Mouse (Mus musculus): ENCODE measurements around the gene Armc10. TPM values are rescaled to one million over a fixed set of nuclear protein-coding genes. Genes with fewer than 3 reads are reported as not detected.
A peak's percentile ranks its signal among the peaks of the same experiment; 100 is the strongest.

The Armc10 gene
- polyA plus RNA-seq, 1 experiment from 2014 or later, result 7.4 TPM

DNA sequence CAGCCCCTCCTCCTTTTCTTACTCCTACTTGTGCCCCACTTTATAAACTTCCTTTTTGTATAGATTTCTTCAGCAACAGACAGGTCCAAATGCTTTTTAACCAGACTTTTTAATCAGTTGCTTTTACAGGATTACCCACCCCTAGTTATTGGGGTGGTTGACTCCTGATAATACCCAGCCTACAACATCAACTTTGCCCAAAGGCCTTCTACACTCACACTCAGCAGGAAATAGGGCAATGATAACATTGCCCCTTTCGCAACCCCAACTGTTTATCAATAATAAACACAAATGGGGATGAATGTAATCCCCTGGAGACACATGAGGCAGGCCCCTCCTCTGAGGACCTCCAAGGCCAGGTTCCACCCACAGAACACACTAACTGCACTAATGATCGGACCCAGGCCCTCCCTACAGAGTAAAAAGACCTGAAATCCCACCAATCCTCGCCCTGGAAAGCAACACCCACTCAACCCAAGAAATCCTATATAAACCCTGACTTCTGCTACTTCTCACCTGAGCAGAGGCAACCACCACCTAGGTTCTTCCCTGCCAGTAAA lies 29.1 kb upstream of the Armc10 start:
- Histone ChIP-seq H3K4me1 (ENCODE audit: insufficient read depth) (no peaks in the 10 kb centered on the region), H3K27me3 (ENCODE audit: insufficient read depth, low read length) (no peaks in the 10 kb centered on the region), H3K36me3 (replicated peaks; ENCODE audit: insufficient read depth, low read length) (no peaks in the 10 kb centered on the region), H3K9me3 (ENCODE audit: low read length) (no peaks in the 10 kb centered on the region), H3K27ac (ENCODE audit: low read depth) (no peak overlapping the region), H3K4me2 (ENCODE audit: low read depth, low read length) (no peak overlapping the region), H3K4me3 (ENCODE audit: low read depth, low read length) (no peak overlapping the region), H3K9ac (replicated peaks) (no peak overlapping the region)
- 54% methylated on average over 3 of the region's 3 CpGs for WGBS (ENCODE audit: insufficient replicate concordance)
- TF ChIP-seq CTCF (IDR thresholded peaks at IDR 0.05; ENCODE audit: low read depth), result no peak
- no peak for TF ChIP-seq EP300 (IDR thresholded peaks at IDR 0.05; ENCODE audit: low read depth)
- no peak for DNase-seq
- ATAC-seq, result no peak

DNA sequence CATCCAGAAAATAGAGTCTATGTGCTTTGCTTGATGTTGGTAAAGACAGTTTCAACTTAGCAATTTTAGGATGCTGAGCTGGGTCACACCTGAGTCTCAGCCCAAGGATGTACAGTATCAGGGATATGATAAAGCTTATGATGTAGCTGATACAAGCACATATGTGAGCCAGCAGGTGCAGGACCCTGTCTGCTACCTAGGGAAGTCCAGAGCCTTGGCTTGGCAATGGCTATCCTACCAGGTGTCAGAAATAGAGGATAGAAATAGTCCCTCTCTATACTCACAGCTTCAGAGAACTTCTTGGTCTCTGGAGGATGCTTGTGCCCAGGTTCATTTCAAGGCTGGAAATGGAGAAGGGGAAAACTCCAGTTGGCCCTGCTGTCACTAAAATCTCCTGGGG lies 19.7 kb upstream of the Armc10 start:
- no peak for ATAC-seq
- DNase-seq, result no peak

DNA sequence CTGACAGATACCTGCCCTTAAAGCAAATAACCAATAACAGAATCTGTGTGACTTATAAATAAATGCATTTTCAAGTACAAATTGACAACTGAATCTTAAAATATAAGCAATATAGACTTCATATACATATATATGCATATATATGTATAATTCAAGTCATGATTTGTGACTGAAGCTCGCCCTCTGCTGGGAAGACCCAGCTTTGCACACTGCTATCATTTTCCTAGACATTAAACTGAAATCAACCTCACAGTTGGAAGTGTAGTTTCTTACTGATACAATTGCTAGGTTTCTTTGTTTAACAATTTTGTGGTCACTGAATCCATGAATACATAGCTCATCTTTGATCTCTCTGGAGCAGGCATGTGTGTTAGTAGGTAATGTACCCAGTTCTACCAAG lies 4.7 kb upstream of the Armc10 start:
- H3K36me3 ChIP-seq (replicated peaks; ENCODE audit: insufficient read depth, low read length), result no peaks in the 10 kb centered on the region
- peaks cover 13% of the 10 kb centered on the region; the same call in 1 of the 2 replicates for H3K4me1 ChIP-seq (ENCODE audit: insufficient read depth)
- no peak overlapping the region for H3K27ac ChIP-seq (ENCODE audit: low read depth)
- WGBS (ENCODE audit: insufficient replicate concordance), result 0% methylated on average over 1 of the region's 1 CpGs
- H3K9ac ChIP-seq (replicated peaks), result no peak overlapping the region
- ATAC-seq (no peak), DNase-seq (peak; percentile 56)
- TF ChIP-seq CTCF (IDR thresholded peaks at IDR 0.05; ENCODE audit: low read depth), result peak; percentile 75
- no peak for TF ChIP-seq EP300 (IDR thresholded peaks at IDR 0.05; ENCODE audit: low read depth)
- H3K9me3 ChIP-seq (ENCODE audit: low read length), result no peaks in the 10 kb centered on the region
- H3K4me3 ChIP-seq (ENCODE audit: low read depth, low read length), result no peak overlapping the region
- no peak overlapping the region for H3K4me2 ChIP-seq (ENCODE audit: low read depth, low read length)
- H3K27me3 ChIP-seq (ENCODE audit: insufficient read depth, low read length), result no peaks in the 10 kb centered on the region; the same call in 1 of the 2 replicates

More for the DNA sequence above, 19.7 kb upstream of the Armc10 start:
- H3K9me3 ChIP-seq (ENCODE audit: low read length), result no peaks in the 10 kb centered on the region
- no peak overlapping the region for H3K4me2 ChIP-seq (ENCODE audit: low read depth, low read length)
- no peak overlapping the region for H3K4me3 ChIP-seq (ENCODE audit: low read depth, low read length)
- no peak for TF ChIP-seq EP300 (IDR thresholded peaks at IDR 0.05; ENCODE audit: low read depth)
- no peak for TF ChIP-seq CTCF (IDR thresholded peaks at IDR 0.05; ENCODE audit: low read depth)
- H3K4me1 ChIP-seq (ENCODE audit: insufficient read depth), result no peaks in the 10 kb centered on the region
- H3K36me3 ChIP-seq (replicated peaks; ENCODE audit: insufficient read depth, low read length), result no peaks in the 10 kb centered on the region
- no peak overlapping the region for H3K27ac ChIP-seq (ENCODE audit: low read depth)
- no peak overlapping the region for H3K9ac ChIP-seq (replicated peaks)
- H3K27me3 ChIP-seq (ENCODE audit: insufficient read depth, low read length), result no peaks in the 10 kb centered on the region

DNA sequence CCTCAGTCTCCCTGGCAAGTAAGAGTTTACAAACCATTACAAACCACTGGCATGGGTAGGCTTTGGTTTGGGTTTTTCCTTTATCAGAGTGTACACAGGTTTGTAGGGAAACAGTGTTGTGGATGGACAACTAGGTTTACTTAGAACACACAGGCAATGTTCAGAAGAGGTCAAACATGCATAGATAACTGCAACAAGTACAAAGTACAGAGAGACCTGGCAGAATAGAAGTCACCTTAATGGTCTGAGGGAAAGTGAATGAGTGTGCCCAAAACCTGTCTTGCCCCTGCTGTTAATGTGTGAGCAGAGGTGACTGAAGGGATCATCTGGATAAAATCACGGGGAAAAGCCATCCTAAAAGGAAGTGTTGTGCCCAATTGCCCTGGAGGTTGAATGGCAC lies 2.0 kb upstream of the Armc10 start:
- Histone ChIP-seq H3K27ac (ENCODE audit: low read depth) (peak overlapping the region; percentile 66), H3K4me3 (ENCODE audit: low read depth, low read length) (no peak overlapping the region), H3K36me3 (replicated peaks; ENCODE audit: insufficient read depth, low read length) (peaks cover 2% of the 10 kb centered on the region), H3K9ac (replicated peaks) (no peak overlapping the region), H3K27me3 (ENCODE audit: insufficient read depth, low read length) (no peaks in the 10 kb centered on the region; the same call in 1 of the 2 replicates), H3K4me2 (ENCODE audit: low read depth, low read length) (peak overlapping the region; percentile 13; the same call in 1 of the 2 replicates), H3K9me3 (ENCODE audit: low read length) (no peaks in the 10 kb centered on the region), H3K4me1 (ENCODE audit: insufficient read depth) (peaks cover 22% of the 10 kb centered on the region)
- ATAC-seq, result peak; percentile 20
- TF ChIP-seq CTCF (IDR thresholded peaks at IDR 0.05; ENCODE audit: low read depth) (no peak), EP300 (IDR thresholded peaks at IDR 0.05; ENCODE audit: low read depth) (no peak)
- 17% methylated on average over 1 of the region's 1 CpGs for whole genome bisulfite sequencing (ENCODE audit: insufficient replicate concordance)
- no peak for DNase-seq

DNA sequence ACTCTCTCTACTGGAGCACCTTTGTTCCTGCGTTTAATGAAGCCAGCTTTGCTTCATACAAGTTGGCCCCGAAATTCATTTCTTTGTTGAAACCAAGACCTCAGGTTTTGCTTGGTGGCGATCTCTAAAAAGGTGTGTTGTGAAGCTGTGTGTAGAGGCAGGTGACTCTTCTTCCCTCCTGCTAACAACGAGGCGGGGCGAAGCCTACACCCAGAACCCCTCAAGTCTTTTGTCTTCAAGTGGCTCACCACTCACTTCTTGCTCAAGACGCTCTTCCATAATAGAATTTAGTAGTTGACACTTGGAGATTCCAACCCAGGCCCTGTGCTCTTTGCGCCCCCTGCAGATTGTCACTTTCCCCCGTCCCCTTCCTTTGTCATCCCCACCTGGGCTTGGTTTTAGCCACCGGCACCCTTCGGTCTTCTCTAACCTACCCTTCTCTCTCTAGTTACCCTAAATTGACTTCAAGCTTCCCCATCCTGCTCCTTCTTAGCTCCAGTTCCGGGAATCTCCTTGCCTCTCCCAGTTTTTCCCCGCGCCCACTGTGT lies 648 bp upstream of the Armc10 start:
- DNase-seq (no peak), ATAC-seq (no peak)
- WGBS (ENCODE audit: insufficient replicate concordance), result 24% methylated on average over 14 of the region's 14 CpGs

DNA sequence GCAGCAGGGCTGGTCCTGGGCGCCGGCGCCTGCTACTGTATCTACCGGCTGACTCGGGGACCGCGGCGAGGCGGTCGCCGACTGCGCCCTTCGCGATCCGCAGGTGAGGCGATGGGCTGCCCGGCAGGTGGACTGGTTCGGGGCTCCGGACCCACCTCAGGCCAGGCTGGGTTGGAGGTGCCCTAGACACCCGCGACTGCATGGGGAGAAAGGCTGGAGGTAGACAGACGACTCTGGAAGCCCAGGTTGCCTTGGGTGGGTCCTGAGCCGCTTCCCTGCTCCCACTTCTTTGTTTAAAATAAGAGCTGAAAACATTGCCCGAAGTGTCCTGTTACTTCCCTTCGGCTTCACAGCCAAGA lies 499 bp downstream of the Armc10 start:
- TF ChIP-seq EP300 (IDR thresholded peaks at IDR 0.05; ENCODE audit: low read depth), result no peak
- no peak for TF ChIP-seq CTCF (IDR thresholded peaks at IDR 0.05; ENCODE audit: low read depth)
- no peak for DNase-seq

More for the DNA sequence above, 648 bp upstream of the Armc10 start:
- Histone ChIP-seq H3K36me3 (replicated peaks; ENCODE audit: insufficient read depth, low read length) (peaks cover 12% of the 10 kb centered on the region), H3K9ac (replicated peaks) (no peak overlapping the region), H3K9me3 (ENCODE audit: low read length) (no peaks in the 10 kb centered on the region), H3K4me1 (ENCODE audit: insufficient read depth) (peaks cover 22% of the 10 kb centered on the region), H3K4me3 (ENCODE audit: low read depth, low read length) (peak overlapping the region; percentile 78; the same call in 1 of the 2 replicates), H3K27me3 (ENCODE audit: insufficient read depth, low read length) (no peaks in the 10 kb centered on the region; the same call in 1 of the 2 replicates), H3K27ac (ENCODE audit: low read depth) (no peak overlapping the region), H3K4me2 (ENCODE audit: low read depth, low read length) (peak overlapping the region; percentile 95)
- TF ChIP-seq EP300 (IDR thresholded peaks at IDR 0.05; ENCODE audit: low read depth) (no peak), CTCF (IDR thresholded peaks at IDR 0.05; ENCODE audit: low read depth) (peak; percentile 30)

More for the DNA sequence above, 499 bp downstream of the Armc10 start:
- H3K9me3 ChIP-seq (ENCODE audit: low read length), result no peaks in the 10 kb centered on the region
- peak overlapping the region; percentile 78 for H3K4me3 ChIP-seq (ENCODE audit: low read depth, low read length)
- H3K27me3 ChIP-seq (ENCODE audit: insufficient read depth, low read length), result no peaks in the 10 kb centered on the region; the same call in 1 of the 2 replicates
- H3K4me1 ChIP-seq (ENCODE audit: insufficient read depth), result peaks cover 22% of the 10 kb centered on the region
- ATAC-seq, result no peak
- 0% methylated on average over 24 of the region's 25 CpGs for WGBS (ENCODE audit: insufficient replicate concordance)
- peak overlapping the region; percentile 83 for H3K9ac ChIP-seq (replicated peaks)
- H3K27ac ChIP-seq (ENCODE audit: low read depth), result peak overlapping the region; percentile 78
- peak overlapping the region; percentile 95 for H3K4me2 ChIP-seq (ENCODE audit: low read depth, low read length)
- peaks cover 18% of the 10 kb centered on the region for H3K36me3 ChIP-seq (replicated peaks; ENCODE audit: insufficient read depth, low read length)
